Mouse (Mus musculus) embryonic fibroblast, embryonic 13.5 days (primary cell): Measurements from ENCODE around the gene Sema6c.

Experiments
- CTCF ChIP-seq: IDR thresholded peaks from 2 replicates; pipeline ENCODE4 v1.5.1; 2011; ENCODE audit warnings: mild to moderate bottlenecking, control low read depth, low read length, moderate library complexity, borderline replicate concordance; ENCODE audit not compliant: insufficient read depth
- POLR2A ChIP-seq: IDR thresholded peaks from 2 replicates; pipeline ENCODE4 v1.6.1; 2011; ENCODE audit warnings: low read depth, mild to moderate bottlenecking, control low read depth, low read length, moderate library complexity

DNA sequence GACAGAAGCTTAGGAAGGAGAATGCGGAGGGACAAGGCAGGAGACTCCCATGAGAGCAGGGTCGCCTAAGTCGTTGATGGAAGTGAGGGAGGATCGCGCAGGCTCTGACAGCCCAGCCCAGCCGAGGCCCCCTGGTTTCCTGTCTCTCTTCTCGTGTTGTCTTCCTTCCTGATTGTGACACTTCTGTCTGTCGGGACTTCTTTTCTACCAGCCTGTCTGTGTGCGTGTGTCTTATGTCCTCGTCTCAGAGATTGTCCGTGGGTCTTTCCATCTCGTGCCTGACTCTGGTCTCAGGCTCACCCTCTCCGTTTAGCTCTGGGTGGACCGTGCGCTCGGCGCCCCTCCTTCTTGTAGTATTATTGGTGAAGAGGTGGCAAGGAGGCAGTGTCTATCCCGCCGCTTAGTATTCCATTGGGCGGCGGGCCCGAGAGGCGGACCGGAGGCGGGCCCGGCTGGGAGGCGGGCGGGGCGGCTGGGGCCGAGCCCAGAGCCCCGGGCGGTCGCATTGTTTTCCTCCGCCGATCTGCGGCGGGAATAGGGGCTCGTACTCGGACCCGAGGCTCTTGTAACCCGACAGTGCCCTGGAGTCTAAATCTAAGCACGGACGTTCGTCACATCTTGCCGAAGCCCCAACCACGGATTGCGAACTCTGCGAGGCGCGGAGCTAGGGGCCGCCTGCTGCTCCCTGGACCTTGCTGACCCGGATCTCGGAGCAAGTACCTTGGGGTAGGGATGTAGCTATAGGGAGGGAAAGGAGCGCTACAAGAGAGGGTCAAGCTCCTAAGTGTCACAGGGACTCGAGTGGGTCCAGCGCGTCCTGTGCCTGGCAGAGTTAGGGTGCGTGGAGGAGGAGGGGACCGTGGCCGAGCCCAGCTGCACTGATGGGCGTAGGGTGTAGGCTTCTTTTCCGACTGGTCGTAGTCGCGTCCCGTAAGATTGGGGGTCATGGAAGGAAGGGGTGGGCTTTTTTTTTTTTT, at the start of gene Sema6c:
- TF ChIP-seq CTCF (no peak), POLR2A (peak; percentile 84)
